Mouse (Mus musculus) G1E-ER4 (cell line): Measurements from ENCODE around the gene Ppox. TPM values are rescaled to one million over a fixed set of nuclear protein-coding genes. Genes with fewer than 3 reads are reported as not detected.

Source experiments
- GATA1 ChIP-seq: IDR thresholded peaks from one replicate; pipeline ENCODE4 v1.8.0; 2012; ENCODE audit warnings: low read length, inconsistent platforms
- polyA plus RNA-seq: library from polyadenylated mRNA; stranded (reverse); fragments of >175 nt; gene quantifications from 2 replicates; pipeline ENCODE4 v1.2.3, GENCODE M21; 2012

Gene Ppox
- 38.6 and 45.3 TPM in 2 replicates for polyA plus RNA-seq

- peak; percentile 88 for TF ChIP-seq GATA1
Measured at GRCm38 (mm10) chr1:171280916-171281527, at the start of gene Ppox. Gene Ppox (minus strand): TSS chr1:171281186.

- no peak for TF ChIP-seq GATA1
Measured at GRCm38 (mm10) chr1:171330216-171330560, 49.2 kb upstream of the Ppox start.

- no peak for TF ChIP-seq GATA1
Measured at GRCm38 (mm10) chr1:171329433-171330215, 48.6 kb upstream of the Ppox start.

DNA sequence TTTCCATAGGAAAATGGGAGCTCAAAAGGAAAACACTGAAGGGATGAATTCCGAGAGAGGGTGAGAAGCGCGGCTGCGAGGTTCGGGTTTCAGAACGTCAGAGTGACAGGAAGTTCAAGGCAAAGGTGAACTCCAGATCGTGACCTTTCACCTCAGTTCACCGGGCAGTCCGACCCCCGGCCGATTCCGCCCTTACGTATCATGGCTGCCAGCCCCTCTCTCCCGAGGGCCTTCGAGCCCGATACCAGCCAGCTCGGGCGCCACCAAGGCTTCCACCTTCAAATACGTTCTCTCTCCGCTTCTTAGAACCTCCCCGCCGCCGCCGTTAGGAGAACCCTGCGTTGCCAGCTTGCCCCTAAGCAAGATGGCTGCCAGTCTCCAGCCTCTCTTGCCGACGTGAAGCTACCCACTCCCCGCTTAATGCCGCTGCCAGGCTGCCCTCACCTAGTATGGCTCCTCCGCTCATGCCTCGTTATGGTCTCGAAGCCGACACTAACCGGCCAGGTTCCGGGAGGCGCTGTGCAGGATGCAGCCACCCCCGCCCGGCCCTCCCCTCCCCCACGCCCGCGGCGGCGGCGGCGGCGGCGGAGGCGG, 48.0 kb upstream of the Ppox start, which contains the start of gene Dedd:
Gene Dedd (plus strand): TSS at position 307 of the 594 bp plus-strand sequence.
- TF ChIP-seq GATA1, result no peak

GRCm38 (mm10) chr1:171328244-171328643, 47.3 kb upstream of the Ppox start:
- no peak for TF ChIP-seq GATA1

GRCm38 (mm10) chr1:171325571-171325970, 44.6 kb upstream of the Ppox start:
- no peak for TF ChIP-seq GATA1

DNA sequence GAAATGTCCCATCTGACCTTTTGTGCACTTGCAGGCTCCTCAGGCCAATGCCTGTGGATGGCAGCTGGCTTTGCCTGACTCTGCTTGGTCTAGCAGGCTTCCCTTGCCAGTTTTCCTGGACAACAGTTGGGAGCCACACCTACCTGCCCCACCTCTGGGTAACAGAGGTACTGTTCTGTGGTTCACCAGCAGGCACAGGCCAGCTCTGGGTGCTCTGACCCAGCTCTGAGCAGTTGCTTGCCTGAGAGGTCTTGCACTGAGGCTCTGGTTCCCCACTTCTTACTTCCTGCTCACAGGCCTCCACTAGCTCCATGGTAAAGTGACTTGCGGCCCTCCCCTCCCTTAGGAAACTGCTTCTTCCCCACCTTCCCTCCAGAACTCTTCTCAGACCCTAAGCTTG, 41.0 kb upstream of the Ppox start:
- no peak for TF ChIP-seq GATA1

GRCm38 (mm10) chr1:171321415-171321814, 40.4 kb upstream of the Ppox start:
- no peak for TF ChIP-seq GATA1

DNA sequence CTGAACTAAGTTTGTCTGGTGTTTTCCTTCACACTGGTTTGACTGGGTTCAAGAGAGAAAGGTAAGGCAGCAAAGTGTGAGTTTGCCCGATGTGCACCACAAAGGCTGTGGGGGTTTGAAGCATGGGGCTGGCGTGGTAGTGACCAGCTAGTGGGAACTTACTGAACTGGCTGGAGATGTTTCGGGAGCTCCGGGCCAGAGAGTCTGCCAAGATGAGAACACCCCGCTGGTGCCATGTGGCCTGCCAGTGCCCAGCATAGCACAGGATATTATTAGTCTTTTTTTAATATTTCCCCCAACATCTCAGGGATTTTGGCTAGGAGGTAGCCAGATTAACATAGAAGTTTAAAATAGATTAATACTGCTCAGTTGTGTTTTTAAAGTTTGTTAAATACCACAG, 39.2 kb upstream of the Ppox start:
- TF ChIP-seq GATA1, result no peak

DNA sequence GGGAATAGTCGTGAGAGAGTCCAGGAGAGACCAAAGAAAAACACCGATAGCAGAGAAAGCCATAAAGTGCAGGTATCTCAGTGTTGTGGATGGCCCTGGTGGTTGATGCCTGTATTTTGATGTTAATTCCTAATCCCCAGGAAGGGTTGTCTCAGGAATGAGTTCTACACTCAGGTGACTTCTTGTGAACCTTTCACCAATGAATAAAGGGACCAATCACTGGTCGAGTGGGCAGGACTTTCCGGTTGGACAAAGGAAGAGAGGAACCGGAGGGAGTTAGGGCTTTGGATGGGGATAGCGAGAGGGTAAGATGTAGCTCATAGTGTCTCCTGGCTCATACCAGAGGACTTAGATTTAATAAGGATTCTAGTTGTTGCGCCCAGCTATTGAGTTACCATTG, 38.8 kb upstream of the Ppox start:
- TF ChIP-seq GATA1, result no peak

DNA sequence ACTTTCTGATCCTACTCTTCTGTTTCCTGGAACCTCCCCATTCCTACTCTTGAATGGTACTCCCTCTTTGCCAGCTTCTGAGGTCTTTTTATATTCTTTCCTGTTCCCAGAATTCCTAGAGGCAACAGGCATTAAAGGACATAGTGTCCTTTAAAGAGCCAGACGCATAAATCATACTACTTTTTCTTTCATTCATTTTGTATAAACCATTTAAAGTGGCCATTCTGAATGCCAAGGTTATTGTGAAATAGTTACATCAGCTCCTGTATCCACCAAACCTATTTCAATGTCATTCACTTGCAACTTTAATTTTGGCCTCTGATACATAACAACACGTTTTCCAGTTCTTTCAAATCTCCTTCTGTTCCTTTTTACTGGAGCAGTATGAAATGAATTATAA, 28.3 kb upstream of the Ppox start:
- no peak for TF ChIP-seq GATA1

DNA sequence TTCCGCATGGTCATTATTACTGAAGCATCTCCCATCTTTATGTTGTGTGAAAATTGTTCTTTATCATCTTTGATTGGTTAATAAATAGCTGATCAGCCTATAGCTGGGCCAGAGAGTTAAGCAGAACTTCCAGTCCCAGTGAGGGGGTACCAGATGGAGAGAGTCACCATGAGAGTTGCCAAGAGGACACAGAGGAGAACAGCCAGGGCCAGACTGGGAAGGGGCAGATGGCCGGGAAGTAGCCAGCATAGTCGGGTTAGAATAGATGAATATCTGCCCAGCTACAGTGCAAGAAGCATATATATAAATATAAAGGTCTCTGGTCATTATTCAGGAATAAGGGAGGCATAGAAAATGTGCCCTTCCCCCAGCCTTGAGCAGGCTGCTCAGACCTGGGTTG, 17.2 kb upstream of the Ppox start:
- TF ChIP-seq GATA1, result no peak

DNA sequence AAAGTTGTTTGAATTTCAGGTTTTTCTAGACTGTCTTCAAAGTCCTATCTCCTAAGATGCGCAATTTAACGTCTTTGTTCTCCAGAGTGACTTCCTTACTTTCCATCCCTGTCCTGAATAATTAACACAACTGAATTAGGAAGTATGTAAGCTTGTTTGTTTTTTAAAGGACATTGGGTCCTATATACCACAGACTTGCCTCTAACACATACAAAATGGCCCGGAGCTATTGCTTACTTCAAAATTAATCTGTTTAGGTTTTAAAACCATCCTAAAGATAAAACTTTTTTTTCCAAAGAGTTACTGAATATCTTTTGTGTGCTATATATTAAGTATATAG, 14.0 kb upstream of the Ppox start:
- no peak for TF ChIP-seq GATA1

GRCm38 (mm10) chr1:171294298-171295062, 13.5 kb upstream of the Ppox start, which contains the start of gene Ufc1:
Gene Ufc1 (minus strand): TSS chr1:171295024.
- no peak for TF ChIP-seq GATA1

GRCm38 (mm10) chr1:171293906-171294297, 12.9 kb upstream of the Ppox start:
- TF ChIP-seq GATA1, result no peak

DNA sequence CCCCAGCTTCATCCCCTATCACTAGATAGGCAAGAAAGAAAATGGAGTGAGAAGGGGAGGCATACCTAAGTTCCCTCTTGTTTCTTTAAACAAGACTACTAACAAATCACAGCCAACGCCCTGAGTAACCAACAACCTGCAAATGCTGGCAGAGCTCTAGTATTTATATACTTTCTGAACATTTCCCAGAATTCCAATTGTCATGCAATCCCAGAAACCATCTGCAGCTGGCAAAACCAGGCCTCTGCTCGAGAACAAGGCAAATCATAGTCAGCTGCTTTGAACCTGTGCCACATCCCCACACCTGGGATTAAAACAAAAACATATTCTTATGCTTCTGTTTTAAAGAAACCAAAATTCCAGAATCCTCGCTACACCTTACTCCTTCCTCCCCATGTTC, 12.4 kb upstream of the Ppox start:
- TF ChIP-seq GATA1, result no peak
